Mouse (Mus musculus) testis, postnatal 10 days (tissue): ENCODE results near the gene Slc2a6.

Source experiments
- DNase-seq: peaks from one replicate; pipeline ENCODE4 v3.0.0; 2021; ENCODE audit warnings: low spot score

The Slc2a6 gene

GRCm38 (mm10) chr2:27036003-27036402 lies 8.2 kb upstream of the Slc2a6 start:
- no peak for DNase-seq

- no peak for DNase-seq
Observed at GRCm38 (mm10) chr2:27032361-27032760, 4.6 kb upstream of the Slc2a6 start.

DNA sequence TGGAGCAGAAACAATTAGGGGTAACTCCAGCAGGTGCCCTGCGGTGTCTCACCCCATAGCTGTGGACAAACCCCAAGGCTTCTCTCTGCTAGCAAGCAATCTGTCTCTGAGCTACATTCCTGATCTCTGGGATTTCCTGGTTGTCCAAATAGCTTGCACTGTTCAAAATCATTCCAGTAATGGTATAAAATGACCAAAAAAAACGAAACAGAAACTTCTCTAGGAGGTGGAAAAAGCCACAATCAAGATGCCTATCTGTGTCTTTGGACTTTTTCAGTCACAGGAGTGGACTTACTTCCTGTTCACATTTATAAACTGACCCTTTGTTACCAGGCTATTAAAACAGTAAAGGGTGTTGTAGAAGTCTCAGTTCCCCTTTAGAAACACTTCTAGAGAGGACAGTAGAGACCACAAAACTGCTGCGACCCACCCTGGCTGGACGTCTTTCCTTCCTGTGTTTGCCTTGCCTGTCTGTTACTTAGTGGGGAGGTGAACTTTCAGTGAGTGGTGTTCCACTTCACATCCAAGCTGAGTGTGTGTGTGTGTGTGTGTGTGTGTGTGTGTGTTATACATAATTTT lies 728 bp upstream of the Slc2a6 start:
- no peak for DNase-seq

GRCm38 (mm10) chr2:27026857-27027617 lies 761 bp downstream of the Slc2a6 start:
- DNase-seq = no peak

- no peak for DNase-seq
Observed at GRCm38 (mm10) chr2:27026332-27026731, 1.5 kb downstream of the Slc2a6 start.

DNA sequence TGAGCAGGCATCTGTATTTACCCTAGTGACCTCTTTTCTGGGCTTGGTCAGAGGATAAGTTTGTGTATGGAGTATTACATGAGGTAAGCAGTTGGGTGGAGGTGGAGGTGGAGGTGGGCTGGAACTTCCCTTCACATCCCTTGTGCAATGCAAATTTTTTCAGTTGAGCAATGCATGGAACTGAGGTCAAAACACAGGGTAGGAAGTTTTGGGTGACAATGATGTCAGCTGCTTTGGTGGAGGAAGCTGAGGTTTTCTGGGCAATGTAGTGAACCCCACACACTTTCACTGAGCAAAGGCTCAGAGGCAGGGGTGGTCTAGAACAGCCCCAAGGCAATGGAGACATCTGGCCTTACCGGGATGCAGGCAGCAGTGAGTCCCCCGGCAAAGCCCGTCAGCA lies 2.3 kb downstream of the Slc2a6 start:
- DNase-seq = no peak

DNA sequence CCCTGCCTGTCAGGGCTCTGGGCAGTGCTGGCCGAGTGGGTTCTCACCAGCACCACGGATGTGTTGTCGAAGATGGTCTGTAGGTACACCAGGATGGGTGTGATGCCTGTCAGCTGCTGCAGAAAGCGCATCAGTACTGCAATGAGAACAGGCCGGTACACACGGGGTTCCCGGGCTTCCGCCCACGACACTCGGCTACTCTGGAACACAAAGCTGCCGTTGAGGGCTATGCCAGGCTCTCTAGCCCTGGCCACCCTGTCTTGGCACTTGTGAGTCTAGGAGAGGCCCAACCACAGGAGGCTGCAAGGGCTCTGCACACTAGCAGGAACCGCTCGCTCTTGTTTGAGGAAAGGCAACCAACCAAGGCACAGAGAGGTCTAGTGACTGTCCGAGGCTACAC lies 3.7 kb downstream of the Slc2a6 start:
- no peak for DNase-seq

DNA sequence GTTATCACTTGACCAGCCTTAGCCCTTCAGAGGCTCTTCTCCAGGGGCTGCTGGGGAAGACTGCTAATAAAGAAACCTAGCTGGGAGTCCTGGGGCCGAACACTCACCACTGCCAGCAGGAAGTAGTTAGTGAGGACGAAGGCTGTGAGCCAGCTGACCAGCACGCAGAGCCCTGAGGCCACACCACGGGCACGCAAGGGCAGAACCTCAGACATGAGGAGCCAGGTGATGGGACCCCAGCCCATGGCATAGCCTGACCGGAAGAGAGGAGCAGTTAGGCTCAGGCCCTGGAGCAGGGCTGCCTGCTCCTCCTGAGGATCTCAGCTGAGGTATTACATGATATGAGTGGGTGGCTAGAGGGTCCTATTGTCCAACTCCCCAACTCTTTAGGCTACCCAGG lies 5.2 kb downstream of the Slc2a6 start:
- no peak for DNase-seq

DNA sequence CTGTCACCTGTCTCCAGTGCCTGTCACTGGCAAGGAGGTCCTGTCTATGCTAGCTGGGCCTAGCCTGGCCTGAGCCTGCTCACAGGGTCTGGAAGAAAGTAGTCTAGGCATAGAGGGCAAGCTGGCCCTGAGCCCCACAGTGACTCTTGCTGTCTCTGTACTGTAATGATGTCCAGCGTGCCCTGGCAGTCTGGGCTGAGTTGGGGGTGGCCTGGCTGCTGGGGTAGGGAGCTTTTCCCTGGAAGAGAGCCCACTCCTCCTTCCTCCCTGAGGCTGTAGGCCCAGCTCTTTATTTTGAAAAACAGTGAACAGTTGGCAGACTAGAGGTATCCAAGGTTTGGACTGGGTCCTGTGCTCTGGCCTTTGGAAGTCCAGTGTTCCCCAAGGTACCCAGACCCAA lies 6.7 kb downstream of the Slc2a6 start:
- no peak for DNase-seq

DNA sequence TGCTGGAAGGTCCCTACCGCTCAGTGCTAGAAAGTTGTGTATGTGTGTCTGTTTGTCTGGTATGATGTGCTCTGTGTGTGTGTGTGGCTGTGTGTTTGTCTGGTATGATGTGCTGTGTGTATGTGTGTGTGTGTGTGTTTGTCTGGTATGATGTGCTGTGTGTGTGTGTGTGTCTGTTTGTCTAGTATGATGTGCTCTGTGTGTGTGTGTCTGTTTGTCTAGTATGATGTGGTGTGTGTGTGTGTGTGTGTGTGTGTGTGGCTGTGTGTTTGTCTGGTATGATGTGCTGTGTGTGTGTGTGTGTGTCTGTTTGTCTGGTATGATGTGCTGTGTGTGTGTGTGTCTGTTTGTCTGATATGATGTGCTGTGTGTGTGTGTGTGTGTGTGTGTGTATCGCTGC lies 8.3 kb downstream of the Slc2a6 start:
- DNase-seq = no peak

DNA sequence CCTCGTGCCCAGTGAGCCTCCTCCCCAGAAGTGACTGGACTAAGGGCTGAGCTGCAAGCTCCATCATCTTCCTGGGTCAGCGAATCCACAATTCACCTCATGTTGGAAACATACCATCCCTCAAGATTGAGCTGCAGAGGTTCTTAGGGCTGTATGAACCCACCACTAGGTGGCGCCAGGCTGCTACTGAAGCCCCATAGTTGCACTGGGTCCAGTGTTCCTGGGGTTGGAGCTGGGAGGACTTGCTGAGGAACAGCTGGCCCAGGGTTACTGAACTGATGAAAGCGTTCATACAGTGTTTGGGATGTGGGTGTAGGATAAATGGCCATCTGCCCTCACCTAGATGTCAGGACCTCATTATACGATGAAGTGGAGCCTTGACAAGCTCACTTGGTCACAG lies 10.0 kb downstream of the Slc2a6 start:
- peak; percentile 86 for DNase-seq

- peak; percentile 91 for DNase-seq
Observed at GRCm38 (mm10) chr2:27009714-27010244, 18.0 kb downstream of the Slc2a6 start, which contains the start of gene Cacfd1. TSS of gene Cacfd1 (plus strand) at chr2:27009926.

DNA sequence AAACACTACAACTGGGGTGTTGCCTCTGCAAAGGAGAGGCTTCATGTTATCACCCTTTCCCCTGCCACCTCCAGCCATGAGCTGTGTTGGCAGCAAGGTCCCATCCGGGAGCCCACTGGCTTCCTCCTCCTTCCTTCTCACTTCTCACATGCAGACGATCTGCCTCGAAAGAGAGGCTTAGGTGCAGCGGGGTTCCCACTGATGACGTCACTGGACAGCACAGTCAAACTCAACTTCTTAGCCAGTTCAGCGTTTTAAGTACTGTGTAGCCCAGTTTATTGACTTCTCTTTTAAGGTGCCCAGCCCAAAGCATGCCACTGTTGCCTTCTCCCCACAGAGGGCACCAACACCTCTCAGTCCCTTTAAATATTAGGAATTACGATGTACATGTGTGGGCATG lies 20.1 kb downstream of the Slc2a6 start:
- no peak for DNase-seq

- no peak for DNase-seq
Observed at GRCm38 (mm10) chr2:27006255-27006654, 21.5 kb downstream of the Slc2a6 start.

DNA sequence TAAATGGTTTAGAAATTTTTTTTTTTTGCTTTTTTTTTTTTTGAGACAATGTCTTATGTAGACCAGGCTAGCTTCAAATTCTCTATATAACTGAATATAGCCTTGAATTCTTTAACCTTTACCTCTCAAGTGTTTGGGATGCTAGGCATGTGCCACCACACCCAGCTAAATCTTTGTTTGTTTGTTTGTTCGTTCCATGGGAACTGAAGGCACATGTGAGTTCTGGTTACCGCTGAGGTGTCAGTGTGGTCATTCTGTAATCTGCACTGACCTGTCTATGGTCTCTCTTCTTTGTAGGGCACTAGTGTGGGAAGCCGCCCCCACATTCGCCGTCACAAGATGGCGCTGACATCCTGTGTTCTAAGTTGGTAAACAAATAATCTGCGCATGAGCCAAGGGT lies 29.8 kb downstream of the Slc2a6 start:
- no peak for DNase-seq

GRCm38 (mm10) chr2:26997498-26997897 lies 30.3 kb downstream of the Slc2a6 start:
- DNase-seq = no peak

- DNase-seq = no peak
Observed at GRCm38 (mm10) chr2:26993936-26994335, 33.9 kb downstream of the Slc2a6 start.

DNA sequence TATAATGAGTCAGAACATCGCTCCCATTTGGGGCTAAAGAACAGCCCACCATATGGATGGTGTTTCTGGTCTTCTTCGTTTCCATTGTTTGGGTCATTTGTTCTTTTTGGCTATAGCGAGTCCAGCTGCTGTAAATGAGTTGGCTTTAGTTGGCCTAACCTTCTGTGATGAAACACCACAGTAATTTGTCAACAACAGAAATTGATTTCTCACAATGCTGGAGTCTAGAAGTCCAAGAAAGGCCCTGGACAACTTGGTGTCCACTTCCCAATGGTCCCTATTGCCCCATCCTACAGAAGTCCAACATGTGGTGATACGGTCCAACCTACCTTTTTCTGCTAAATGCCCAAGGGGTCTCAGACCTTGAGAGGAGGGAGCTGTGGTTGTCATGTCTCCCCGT lies 43.2 kb downstream of the Slc2a6 start:
- DNase-seq = no peak

- DNase-seq = no peak
Observed at GRCm38 (mm10) chr2:26984179-26984578, 43.6 kb downstream of the Slc2a6 start.

- no peak for DNase-seq
Observed at GRCm38 (mm10) chr2:26980361-26980760, 47.4 kb downstream of the Slc2a6 start.

GRCm38 (mm10) chr2:26973960-26974359 lies 53.8 kb downstream of the Slc2a6 start:
- DNase-seq = no peak

DNA sequence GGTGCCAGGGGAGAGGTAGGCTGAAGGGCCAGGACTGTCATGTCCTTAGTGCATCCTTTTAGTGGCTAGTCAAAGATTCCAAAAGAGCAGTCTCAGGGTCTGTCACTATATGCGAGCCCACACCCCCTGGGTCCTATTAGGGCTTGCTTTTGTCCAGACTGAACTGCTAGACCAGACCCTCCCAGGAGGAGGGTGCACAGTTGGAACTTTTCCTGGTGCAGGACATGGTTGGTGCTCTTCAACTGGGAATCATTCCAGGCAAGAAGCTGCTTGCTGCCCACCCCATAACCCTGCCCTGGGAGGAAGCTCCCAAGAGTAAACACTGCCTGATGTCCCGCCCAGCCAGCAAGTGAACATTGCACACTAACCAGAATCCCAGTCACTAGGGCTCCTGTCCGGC lies 54.7 kb downstream of the Slc2a6 start, which contains the start of gene Adamts13:
Gene Adamts13, plus strand, starts transcription at position 301 of the 400 bp plus-strand sequence.
- DNase-seq = no peak
